Mouse (Mus musculus) intestine, embryonic 16.5 days (tissue): ENCODE results near the gene Vps72. TPM values are rescaled to one million over a fixed set of nuclear protein-coding genes. Genes with fewer than 3 reads are reported as not detected.

Experiments used
- microRNA-seq: library from miRNA; unstranded; fragments of <30 nt; microRNA quantifications from one replicate; pipeline ENCODE4, GENCODE M21; 2016
- polyA plus RNA-seq: library from polyadenylated mRNA; unstranded; fragments of >200 nt; fragmentation: Nextera tagmentation; extraction: Ambion mirVana; gene quantifications from 2 replicates; pipeline ENCODE4 v1.2.1, GENCODE M21; 2015

Vps72 gene
- polyA plus RNA-seq, 1 experiment from 2014 or later, result 120 TPM

Small RNA genes within 50 kb of the gene (microRNA-seq; reads per million reads assigned to microRNA genes)
- not detected for gene Mir8099-1

Other genes starting within 250 kb of the Vps72 start
- 299 and 315 TPM in 2 replicates for gene Psmb4, start 224.1 kb upstream of the Vps72 start, polyA plus RNA-seq
- gene Selenbp1, start 178.0 kb upstream of the Vps72 start, polyA plus RNA-seq, result 157 and 167 TPM in 2 replicates
- gene Rfx5, start 156.9 kb upstream of the Vps72 start, polyA plus RNA-seq, result 4.3 and 5.1 TPM in 2 replicates
- 21.7 and 22.9 TPM in 2 replicates for gene Pi4kb, start 136.3 kb upstream of the Vps72 start, polyA plus RNA-seq
- gene Zfp687, start 95.6 kb upstream of the Vps72 start, polyA plus RNA-seq, result 16.9 and 17.6 TPM in 2 replicates
- 196 and 226 TPM in 2 replicates for gene Psmd4, start 68.4 kb upstream of the Vps72 start, polyA plus RNA-seq
- 14.5 and 15.5 TPM in 2 replicates for gene Pip5k1a, start 4.1 kb upstream of the Vps72 start, polyA plus RNA-seq
- gene Tmod4, start 13.5 kb downstream of the Vps72 start, polyA plus RNA-seq, result 1.1 and 1.2 TPM in 2 replicates
- 56.9 and 62.2 TPM in 2 replicates for gene Scnm1, start 23.0 kb downstream of the Vps72 start, polyA plus RNA-seq
- gene Lysmd1, start 23.1 kb downstream of the Vps72 start, polyA plus RNA-seq, result 9.8 and 11.0 TPM in 2 replicates
- 4.9 and 5.3 TPM in 2 replicates for gene Tnfaip8l2, start 31.3 kb downstream of the Vps72 start, polyA plus RNA-seq
- gene Sema6c, start 49.4 kb downstream of the Vps72 start, polyA plus RNA-seq, result 1.1 and 2.3 TPM in 2 replicates
- 5.7 and 6.0 TPM in 2 replicates for gene Gabpb2, start 106.9 kb downstream of the Vps72 start, polyA plus RNA-seq
- 67.8 and 73.8 TPM in 2 replicates for gene Cdc42se1, start 117.7 kb downstream of the Vps72 start, polyA plus RNA-seq
- 15.0 and 15.5 TPM in 2 replicates for gene Mllt11, start 121.1 kb downstream of the Vps72 start, polyA plus RNA-seq
- 0.17 and 0.29 TPM in 2 replicates for gene Gm128, start 130.6 kb downstream of the Vps72 start, polyA plus RNA-seq
- 0.51 and 0.72 TPM in 2 replicates for gene Bnipl, start 140.2 kb downstream of the Vps72 start, polyA plus RNA-seq
- gene Mindy1, start 170.3 kb downstream of the Vps72 start, polyA plus RNA-seq, result 39.8 and 41.4 TPM in 2 replicates
- gene Prune1, start 171.1 kb downstream of the Vps72 start, polyA plus RNA-seq, result 15.0 and 16.1 TPM in 2 replicates
- 1.9 and 2.0 TPM in 2 replicates for gene Anxa9, start 196.2 kb downstream of the Vps72 start, polyA plus RNA-seq
- 165 and 168 TPM in 2 replicates for gene Cers2, start 203.8 kb downstream of the Vps72 start, polyA plus RNA-seq
- 24.6 and 24.8 TPM in 2 replicates for gene Setdb1, start 246.2 kb downstream of the Vps72 start, polyA plus RNA-seq